Mouse (Mus musculus) heart, embryonic 10.5 days (tissue): ENCODE data around the gene Spp2. TPM values are rescaled to one million over a fixed set of nuclear protein-coding genes. Genes with fewer than 3 reads are reported as not detected.
A peak's percentile ranks its signal among the peaks of the same experiment; 100 is the strongest.
"Not testable (repeated sequence)": the region's sequence is repeated elsewhere in the genome, so short reads cannot be mapped to it uniquely, and the experiment has no call there.

Source experiments
- DNase-seq: peaks from one replicate; pipeline ENCODE4 v3.0.0-alpha.2; 2017; ENCODE audit warnings: low spot score
- H3K27ac ChIP-seq: fragments of 300-500 bp; sonication (generic); 2 replicates; pipeline ENCODE4 v1.5.1; 2016; ENCODE audit warnings: mild to moderate bottlenecking
- H3K27me3 ChIP-seq: fragments of 300-500 bp; sonication (generic); 2 replicates; pipeline ENCODE4 v1.6.1; 2016; ENCODE audit warnings: mild to moderate bottlenecking; ENCODE audit not compliant: poor library complexity, insufficient read depth, severe bottlenecking
- H3K36me3 ChIP-seq: fragments of 300-500 bp; sonication (generic); 2 replicates; pipeline ENCODE4 v1.6.1; 2016; ENCODE audit warnings: mild to moderate bottlenecking, moderate library complexity
- H3K4me1 ChIP-seq: fragments of 300-500 bp; sonication (generic); 2 replicates; pipeline ENCODE4 v1.6.1; 2016; ENCODE audit warnings: mild to moderate bottlenecking
- H3K4me3 ChIP-seq: fragments of 300-500 bp; sonication (generic); 2 replicates; pipeline ENCODE4 v1.5.1; 2016; ENCODE audit warnings: mild to moderate bottlenecking, moderate library complexity
- H3K9me3 ChIP-seq: fragments of 300-500 bp; sonication (generic); 2 replicates; pipeline ENCODE4 v1.6.1; 2016; ENCODE audit warnings: mild to moderate bottlenecking, moderate library complexity
- WGBS: fragments of 180-500 bp; shearing (Covaris S2); methylation state at CpG from one replicate; pipeline ENCODE4 v1.1.7; 2016; 5-methylcytosine and 5-hydroxymethylcytosine counted together
- polyA plus RNA-seq: library from polyadenylated mRNA; unstranded; fragments of >200 nt; fragmentation: Nextera tagmentation; extraction: Ambion mirVana; gene quantifications from 2 replicates; pipeline ENCODE4 v1.2.1, GENCODE M21; 2016

The Spp2 gene
- polyA plus RNA-seq, 1 experiment from 2014 or later = 7.4 TPM

- DNase-seq = no peak
- H3K27me3 ChIP-seq = no peaks in the 10 kb centered on the region
- H3K27ac ChIP-seq = no peak overlapping the region
- H3K9me3 ChIP-seq = no peaks in the 10 kb centered on the region
- no peaks in the 10 kb centered on the region for H3K36me3 ChIP-seq
- H3K4me3 ChIP-seq = no peak overlapping the region
- WGBS = 82% methylated on average over 16 of the region's 16 CpGs
- peaks cover 4% of the 10 kb centered on the region; the same call in 1 of the 2 replicates for H3K4me1 ChIP-seq
These were observed 39.7 kb downstream of the Spp2 start for GRCm38 (mm10) chr1:88446270-88447030.

GRCm38 (mm10) chr1:88447483-88447882, 40.7 kb downstream of the Spp2 start:
- H3K27me3 ChIP-seq = no peaks in the 10 kb centered on the region
- no peaks in the 10 kb centered on the region for H3K36me3 ChIP-seq
- no peak overlapping the region for H3K27ac ChIP-seq
- no peaks in the 10 kb centered on the region for H3K9me3 ChIP-seq
- peaks cover 4% of the 10 kb centered on the region; the same call in 1 of the 2 replicates for H3K4me1 ChIP-seq
- WGBS = 15% methylated on average over 6 of the region's 6 CpGs
- DNase-seq = no peak
- H3K4me3 ChIP-seq = no peak overlapping the region

GRCm38 (mm10) chr1:88448094-88448493, 41.3 kb downstream of the Spp2 start:
- not testable (repeated sequence) for H3K27me3 ChIP-seq, H3K36me3 ChIP-seq, H3K9me3 ChIP-seq, H3K4me1 ChIP-seq, H3K27ac ChIP-seq, DNase-seq, H3K4me3 ChIP-seq
- WGBS = 74% methylated on average over 3 of the region's 3 CpGs

GRCm38 (mm10) chr1:88449741-88450140, 43.0 kb downstream of the Spp2 start:
- Histone ChIP-seq H3K9me3 (no peaks in the 10 kb centered on the region), H3K27me3 (no peaks in the 10 kb centered on the region), H3K4me3 (no peak overlapping the region), H3K36me3 (no peaks in the 10 kb centered on the region), H3K27ac (no peak overlapping the region), H3K4me1 (peaks cover 4% of the 10 kb centered on the region; the same call in 1 of the 2 replicates)
- DNase-seq = no peak
- WGBS = 73% methylated on average over 2 of the region's 2 CpGs

GRCm38 (mm10) chr1:88450668-88451067, 43.9 kb downstream of the Spp2 start:
- H3K27ac ChIP-seq = no peak overlapping the region
- H3K36me3 ChIP-seq = no peaks in the 10 kb centered on the region
- no peak overlapping the region for H3K4me3 ChIP-seq
- 80% methylated on average over 4 of the region's 4 CpGs for WGBS
- DNase-seq = no peak
- no peaks in the 10 kb centered on the region for H3K9me3 ChIP-seq
- no peaks in the 10 kb centered on the region for H3K27me3 ChIP-seq
- peaks cover 11% of the 10 kb centered on the region for H3K4me1 ChIP-seq

GRCm38 (mm10) chr1:88452198-88452597, 45.4 kb downstream of the Spp2 start:
- DNase-seq = no peak
- H3K36me3 ChIP-seq = no peaks in the 10 kb centered on the region
- peaks cover 14% of the 10 kb centered on the region for H3K4me1 ChIP-seq
- no peaks in the 10 kb centered on the region for H3K9me3 ChIP-seq
- H3K27me3 ChIP-seq = no peaks in the 10 kb centered on the region
- no peak overlapping the region for H3K27ac ChIP-seq
- 78% methylated on average over 6 of the region's 6 CpGs for WGBS
- no peak overlapping the region for H3K4me3 ChIP-seq

- no peak for DNase-seq
- 49% methylated on average over 3 of the region's 3 CpGs for WGBS
- Histone ChIP-seq H3K4me3 (no peak overlapping the region), H3K36me3 (no peaks in the 10 kb centered on the region), H3K27me3 (no peaks in the 10 kb centered on the region), H3K9me3 (no peaks in the 10 kb centered on the region), H3K4me1 (peaks cover 10% of the 10 kb centered on the region), H3K27ac (peak overlapping the region; percentile 60; the same call in 1 of the 2 replicates)
These were observed 47.9 kb downstream of the Spp2 start for GRCm38 (mm10) chr1:88454703-88455102.

GRCm38 (mm10) chr1:88455761-88456160, 49.0 kb downstream of the Spp2 start:
- Histone ChIP-seq H3K4me1 (peaks cover 10% of the 10 kb centered on the region), H3K27ac (0 out of 2 replicates have a peak overlapping the region, but pooled peaks have one; percentile 36), H3K27me3 (no peaks in the 10 kb centered on the region), H3K36me3 (no peaks in the 10 kb centered on the region), H3K4me3 (no peak overlapping the region), H3K9me3 (no peaks in the 10 kb centered on the region)
- 49% methylated on average over 3 of the region's 3 CpGs for WGBS
- no peak for DNase-seq

- no peak overlapping the region for H3K4me3 ChIP-seq
- 52% methylated on average over 14 of the region's 14 CpGs for WGBS
These were observed 49.8 kb downstream of the Spp2 start for GRCm38 (mm10) chr1:88456451-88457072.

GRCm38 (mm10) chr1:88459196-88459595, 52.4 kb downstream of the Spp2 start:
- peaks cover 31% of the 10 kb centered on the region for H3K4me1 ChIP-seq

More at GRCm38 (mm10) chr1:88456451-88457072, 49.8 kb downstream of the Spp2 start:
- Histone ChIP-seq H3K4me1 (peaks cover 15% of the 10 kb centered on the region), H3K27ac (no peak overlapping the region), H3K36me3 (no peaks in the 10 kb centered on the region), H3K27me3 (no peaks in the 10 kb centered on the region), H3K9me3 (no peaks in the 10 kb centered on the region)
- peak; percentile 83 for DNase-seq

GRCm38 (mm10) chr1:88459655-88460054, 52.9 kb downstream of the Spp2 start:
- Histone ChIP-seq H3K4me1 (peaks cover 36% of the 10 kb centered on the region), H3K9me3 (no peaks in the 10 kb centered on the region), H3K27ac (no peak overlapping the region), H3K4me3 (no peak overlapping the region), H3K36me3 (no peaks in the 10 kb centered on the region), H3K27me3 (no peaks in the 10 kb centered on the region)
- DNase-seq = no peak
- WGBS = 82% methylated on average over 5 of the region's 5 CpGs

More at GRCm38 (mm10) chr1:88459196-88459595, 52.4 kb downstream of the Spp2 start:
- Histone ChIP-seq H3K36me3 (no peaks in the 10 kb centered on the region), H3K4me3 (no peak overlapping the region), H3K27ac (no peak overlapping the region), H3K27me3 (no peaks in the 10 kb centered on the region), H3K9me3 (no peaks in the 10 kb centered on the region)
- 85% methylated on average over 4 of the region's 4 CpGs for WGBS
- no peak for DNase-seq

- Histone ChIP-seq H3K9me3 (no peaks in the 10 kb centered on the region), H3K27me3 (no peaks in the 10 kb centered on the region), H3K27ac (no peak overlapping the region), H3K36me3 (no peaks in the 10 kb centered on the region), H3K4me1 (peaks cover 30% of the 10 kb centered on the region), H3K4me3 (no peak overlapping the region)
- WGBS = 20% methylated on average over 1 of the region's 1 CpGs
- no peak for DNase-seq
These were observed 54.3 kb downstream of the Spp2 start for GRCm38 (mm10) chr1:88461096-88461495.

- no peak for DNase-seq
- Histone ChIP-seq H3K4me1 (peaks cover 30% of the 10 kb centered on the region), H3K27ac (no peak overlapping the region), H3K36me3 (no peaks in the 10 kb centered on the region), H3K9me3 (no peaks in the 10 kb centered on the region), H3K27me3 (no peaks in the 10 kb centered on the region), H3K4me3 (no peak overlapping the region)
- 61% methylated on average over 6 of the region's 6 CpGs for WGBS
These were observed 55.7 kb downstream of the Spp2 start for GRCm38 (mm10) chr1:88462484-88462883.
